Mouse (Mus musculus) kidney, adult 2 months (tissue): ENCODE results near the gene Znfx1.

ENCODE experiments used
- CTCF ChIP-seq: fragments of 200-500 bp; conservative IDR thresholded peaks from 2 replicates; pipeline ENCODE4 v1.5.1; 2011; ENCODE audit warnings: low read depth, mild to moderate bottlenecking, control low read depth, low read length, moderate library complexity, mixed read lengths; ENCODE audit not compliant: insufficient read depth, insufficient read length
- POLR2A ChIP-seq: fragments of 200-500 bp; IDR thresholded peaks from one replicate; pipeline ENCODE4 v1.6.1; 2011; ENCODE audit warnings: low read depth, low read length, control low read depth

- TF ChIP-seq POLR2A = no peak
- no peak for TF ChIP-seq CTCF
Observed at GRCm38 (mm10) chr2:167059960-167060359, 2.9 kb downstream of the Znfx1 start.
